Mouse (Mus musculus): Measurements from ENCODE around the gene Sec14l1.

Gene Sec14l1

GRCm38 (mm10) chr11:117154088-117154815, 39.3 kb downstream of the Sec14l1 start:
- no peak for DNase-seq (ENCODE audit: low read depth)

GRCm38 (mm10) chr11:117156725-117157124, 41.8 kb downstream of the Sec14l1 start:
- no peak for DNase-seq (ENCODE audit: low read depth)

GRCm38 (mm10) chr11:117158343-117158742, 43.4 kb downstream of the Sec14l1 start:
- DNase-seq (ENCODE audit: low read depth), result no peak

- DNase-seq (ENCODE audit: low read depth), result no peak
Measured at GRCm38 (mm10) chr11:117159257-117159945, 44.4 kb downstream of the Sec14l1 start.

- no peak for DNase-seq (ENCODE audit: low read depth)
Measured at GRCm38 (mm10) chr11:117159946-117160307, 45.0 kb downstream of the Sec14l1 start.

- DNase-seq (ENCODE audit: low read depth), result no peak
Measured at GRCm38 (mm10) chr11:117160791-117161190, 45.8 kb downstream of the Sec14l1 start.

GRCm38 (mm10) chr11:117161574-117161973, 46.6 kb downstream of the Sec14l1 start:
- no peak for DNase-seq (ENCODE audit: low read depth)

- no peak for DNase-seq (ENCODE audit: low read depth)
Measured at GRCm38 (mm10) chr11:117163098-117163497, 48.1 kb downstream of the Sec14l1 start.

GRCm38 (mm10) chr11:117163771-117164170, 48.8 kb downstream of the Sec14l1 start:
- no peak for DNase-seq (ENCODE audit: low read depth)

GRCm38 (mm10) chr11:117168278-117169087, 53.5 kb downstream of the Sec14l1 start:
- no peak for DNase-seq (ENCODE audit: low read depth)

- DNase-seq (ENCODE audit: low read depth), result no peak
Measured at GRCm38 (mm10) chr11:117169088-117169635, 54.2 kb downstream of the Sec14l1 start.

- no peak for DNase-seq (ENCODE audit: low read depth)
Measured at GRCm38 (mm10) chr11:117169801-117170565, 55.0 kb downstream of the Sec14l1 start.

GRCm38 (mm10) chr11:117174098-117174892, 59.3 kb downstream of the Sec14l1 start:
- no peak for DNase-seq (ENCODE audit: low read depth)

- no peak for DNase-seq (ENCODE audit: low read depth)
Measured at GRCm38 (mm10) chr11:117174924-117175323, 60.0 kb downstream of the Sec14l1 start.

- DNase-seq (ENCODE audit: low read depth), result no peak
Measured at GRCm38 (mm10) chr11:117175472-117175871, 60.5 kb downstream of the Sec14l1 start.

GRCm38 (mm10) chr11:117176304-117176703, 61.3 kb downstream of the Sec14l1 start:
- DNase-seq (ENCODE audit: low read depth), result no peak

- no peak for DNase-seq (ENCODE audit: low read depth)
Measured at GRCm38 (mm10) chr11:117176900-117177299, 61.9 kb downstream of the Sec14l1 start.

- peak; percentile 78 for DNase-seq (ENCODE audit: low read depth)
Measured at GRCm38 (mm10) chr11:117177303-117177979, 62.5 kb downstream of the Sec14l1 start.

- no peak for DNase-seq (ENCODE audit: low read depth)
Measured at GRCm38 (mm10) chr11:117179902-117180301, 64.9 kb downstream of the Sec14l1 start.

- DNase-seq (ENCODE audit: low read depth), result no peak
Measured at GRCm38 (mm10) chr11:117182808-117183207, 67.8 kb downstream of the Sec14l1 start.
